Mouse (Mus musculus) heart, adult 9 months (tissue): ENCODE data around the gene Myo15b.

Experiments used
- DNase-seq, 2 experiments: peaks; one replicate each; pipeline ENCODE4 v3.0.0; 2022; ENCODE audit warnings: low spot score in 2 of 2

The Myo15b gene

GRCm38 (mm10) chr11:115902831-115903230, 44.6 kb downstream of the Myo15b start:
- peak in 1 of 2 experiments; percentile 56 for DNase-seq

GRCm38 (mm10) chr11:115903384-115904230, 45.4 kb downstream of the Myo15b start:
- DNase-seq: peak; percentile 71 to 74

- DNase-seq: no peak
Observed at GRCm38 (mm10) chr11:115904231-115904955, 46.2 kb downstream of the Myo15b start.

- DNase-seq: no peak
Observed at GRCm38 (mm10) chr11:115904956-115905790, 47.0 kb downstream of the Myo15b start.

GRCm38 (mm10) chr11:115906116-115906515, 47.9 kb downstream of the Myo15b start:
- no peak for DNase-seq

GRCm38 (mm10) chr11:115906521-115906920, 48.3 kb downstream of the Myo15b start:
- DNase-seq: no peak

- no peak for DNase-seq
Observed at GRCm38 (mm10) chr11:115911134-115911561, 52.9 kb downstream of the Myo15b start.

- DNase-seq: no peak
Observed at GRCm38 (mm10) chr11:115911632-115912376, 53.6 kb downstream of the Myo15b start, which contains the start of gene Smim6. Gene Smim6 (plus strand): TSS chr11:115912017.

- no peak for DNase-seq
Observed at GRCm38 (mm10) chr11:115916579-115916978, 58.4 kb downstream of the Myo15b start.

GRCm38 (mm10) chr11:115918637-115919036, 60.4 kb downstream of the Myo15b start:
- no peak for DNase-seq

- DNase-seq: no peak
Observed at GRCm38 (mm10) chr11:115919073-115919472, 60.9 kb downstream of the Myo15b start.

GRCm38 (mm10) chr11:115920110-115920818, 62.1 kb downstream of the Myo15b start:
- no peak for DNase-seq

GRCm38 (mm10) chr11:115921986-115922385, 63.8 kb downstream of the Myo15b start:
- no peak for DNase-seq

GRCm38 (mm10) chr11:115929031-115929430, 70.8 kb downstream of the Myo15b start:
- DNase-seq: no peak

- DNase-seq: no peak
Observed at GRCm38 (mm10) chr11:115929818-115930217, 71.6 kb downstream of the Myo15b start.

- DNase-seq: no peak
Observed at GRCm38 (mm10) chr11:115931235-115931634, 73.0 kb downstream of the Myo15b start.

GRCm38 (mm10) chr11:115933108-115933746, 75.0 kb downstream of the Myo15b start, which contains the start of the genes Sap30bp and Recql5:
Gene Sap30bp (plus strand): TSS chr11:115933282.
Gene Recql5 (minus strand): TSS chr11:115933477.
- peak; percentile 96 to 97 for DNase-seq

- DNase-seq: no peak
Observed at GRCm38 (mm10) chr11:115933747-115934110, 75.5 kb downstream of the Myo15b start.

- peak in 1 of 2 experiments; percentile 68 for DNase-seq
Observed at GRCm38 (mm10) chr11:115939690-115940329, 81.6 kb downstream of the Myo15b start.
